Mouse (Mus musculus) right cerebral cortex, postnatal 14 days (tissue): ENCODE data around the gene Schip1.

ENCODE experiments used
- DNase-seq: peaks from one replicate; pipeline ENCODE4 v3.0.0; 2022

Schip1 gene

GRCm38 (mm10) chr3:68484021-68484420 is 419.4 kb downstream of the Schip1 start:
- DNase-seq: no peak

GRCm38 (mm10) chr3:68484561-68484960 is 420.0 kb downstream of the Schip1 start:
- no peak for DNase-seq

- DNase-seq: no peak
These were observed 423.0 kb downstream of the Schip1 start for GRCm38 (mm10) chr3:68487621-68488020.

- no peak for DNase-seq
These were observed 423.7 kb downstream of the Schip1 start for GRCm38 (mm10) chr3:68488316-68488715.

GRCm38 (mm10) chr3:68491516-68491915 is 426.9 kb downstream of the Schip1 start:
- DNase-seq: no peak

- no peak for DNase-seq
These were observed 427.5 kb downstream of the Schip1 start for GRCm38 (mm10) chr3:68492066-68492465.

- no peak for DNase-seq
These were observed 427.9 kb downstream of the Schip1 start for GRCm38 (mm10) chr3:68492513-68492912.

GRCm38 (mm10) chr3:68493170-68493585 is 428.6 kb downstream of the Schip1 start:
- no peak for DNase-seq

GRCm38 (mm10) chr3:68493586-68494295 is 429.1 kb downstream of the Schip1 start:
- DNase-seq: peak; percentile 67

- no peak for DNase-seq
These were observed 429.9 kb downstream of the Schip1 start for GRCm38 (mm10) chr3:68494296-68495095.

GRCm38 (mm10) chr3:68495096-68495735 is 430.6 kb downstream of the Schip1 start:
- DNase-seq: peak; percentile 50

GRCm38 (mm10) chr3:68495736-68496242 is 431.2 kb downstream of the Schip1 start:
- no peak for DNase-seq

GRCm38 (mm10) chr3:68496513-68496912 is 431.9 kb downstream of the Schip1 start:
- no peak for DNase-seq

GRCm38 (mm10) chr3:68499532-68500152 is 435.0 kb downstream of the Schip1 start:
- no peak for DNase-seq

GRCm38 (mm10) chr3:68504838-68505237 is 440.2 kb downstream of the Schip1 start:
- DNase-seq: no peak

- DNase-seq: no peak
These were observed 442.2 kb downstream of the Schip1 start for GRCm38 (mm10) chr3:68506769-68507318.

- peak; percentile 30 for DNase-seq
These were observed 444.0 kb downstream of the Schip1 start for GRCm38 (mm10) chr3:68508629-68509028.

- no peak for DNase-seq
These were observed 446.3 kb downstream of the Schip1 start for GRCm38 (mm10) chr3:68510872-68511271.

- no peak for DNase-seq
These were observed 447.1 kb downstream of the Schip1 start for GRCm38 (mm10) chr3:68511744-68512143.

- DNase-seq: no peak
These were observed 447.7 kb downstream of the Schip1 start for GRCm38 (mm10) chr3:68512327-68512726.

- DNase-seq: no peak
These were observed 448.9 kb downstream of the Schip1 start for GRCm38 (mm10) chr3:68513340-68514119.

GRCm38 (mm10) chr3:68514120-68514497 is 449.5 kb downstream of the Schip1 start:
- no peak for DNase-seq
